Mouse (Mus musculus) urinary bladder, postnatal 14 days (tissue): ENCODE results near the gene Kdm4a.

Experiments
- DNase-seq: peaks from one replicate; pipeline ENCODE4 v3.0.0; 2021; ENCODE audit warnings: low spot score

The Kdm4a gene

DNA sequence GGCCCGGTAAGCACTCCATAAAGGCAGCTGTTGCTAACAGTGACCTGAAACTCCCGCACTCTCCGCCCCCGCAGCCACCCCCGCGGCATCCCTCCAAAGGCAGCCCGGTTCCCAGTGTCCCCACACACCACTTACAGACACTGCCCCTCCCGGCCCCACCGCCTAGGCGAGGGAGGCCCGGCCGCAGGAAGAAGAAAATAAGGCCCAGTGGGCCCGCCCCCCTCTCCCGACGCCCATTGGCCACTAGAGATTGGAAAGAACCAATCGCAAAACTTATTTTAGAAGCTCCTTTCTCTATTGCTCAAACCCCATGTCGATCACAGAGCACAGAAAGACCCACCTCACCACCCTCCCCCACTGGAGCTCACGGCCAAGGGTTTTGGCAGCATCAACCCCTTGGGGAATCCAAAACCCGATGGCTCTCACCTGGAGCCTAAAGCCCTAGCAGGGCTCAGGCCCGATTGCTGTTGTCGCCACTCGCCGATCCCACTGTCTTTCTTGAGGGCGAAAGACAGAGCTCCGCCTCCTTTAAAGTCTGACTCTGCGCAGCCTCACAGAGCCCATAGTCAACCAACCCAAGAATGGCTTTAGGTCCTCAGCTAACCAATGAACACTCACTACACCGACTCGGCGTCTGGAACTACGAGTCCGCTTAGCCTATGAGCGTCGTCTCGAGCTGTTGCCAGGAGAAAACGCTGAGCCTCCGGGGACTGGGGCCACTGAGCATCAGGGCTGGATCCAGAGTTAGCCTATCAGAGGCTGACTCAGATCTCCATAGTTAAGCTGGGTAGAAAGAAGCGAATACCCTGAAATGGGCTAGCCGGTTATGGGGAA, at the start of gene Kdm4a:
Kdm4a (minus strand) TSS at position 577 of the 834 bp plus-strand sequence.
- peak; percentile 92 for DNase-seq

DNA sequence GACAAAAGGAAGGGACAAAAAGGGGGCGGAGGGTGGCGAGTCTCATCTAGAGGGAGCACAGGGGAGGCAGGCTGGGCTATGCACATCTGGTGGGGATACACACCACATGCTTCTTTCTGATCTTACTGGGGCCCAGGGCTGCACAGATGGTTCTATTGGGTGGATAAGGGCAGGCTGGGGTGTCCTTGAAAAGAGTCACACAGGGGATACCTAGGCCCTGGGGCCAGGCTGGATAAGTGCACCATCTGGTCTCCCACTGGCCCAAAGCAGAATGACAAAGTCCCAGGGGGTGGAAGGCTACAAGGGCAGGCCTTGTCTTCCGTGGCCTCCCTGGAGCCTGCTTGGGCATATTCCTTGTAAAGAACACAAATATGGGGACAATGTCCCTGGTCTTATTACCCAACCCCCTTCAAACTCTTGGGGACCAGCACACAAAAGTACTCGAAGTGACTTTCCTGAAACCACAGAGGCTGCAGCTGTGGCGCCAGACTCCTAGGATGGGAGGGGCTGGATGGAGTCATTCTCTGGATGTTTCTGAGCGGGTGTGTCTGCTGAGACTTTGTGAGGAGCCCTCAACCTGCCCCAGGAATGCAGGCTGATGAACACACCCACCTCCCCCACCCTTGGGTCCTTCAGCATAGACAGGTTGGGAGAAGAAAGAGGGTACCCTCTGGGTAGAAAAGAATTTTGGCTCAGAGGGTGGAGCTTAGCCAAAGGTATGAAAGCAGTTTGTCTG, 49.4 kb upstream of the Kdm4a start:
- peak; percentile 47 for DNase-seq

- DNase-seq = no peak
These were observed 47.6 kb upstream of the Kdm4a start for GRCm38 (mm10) chr4:118227398-118227797.

DNA sequence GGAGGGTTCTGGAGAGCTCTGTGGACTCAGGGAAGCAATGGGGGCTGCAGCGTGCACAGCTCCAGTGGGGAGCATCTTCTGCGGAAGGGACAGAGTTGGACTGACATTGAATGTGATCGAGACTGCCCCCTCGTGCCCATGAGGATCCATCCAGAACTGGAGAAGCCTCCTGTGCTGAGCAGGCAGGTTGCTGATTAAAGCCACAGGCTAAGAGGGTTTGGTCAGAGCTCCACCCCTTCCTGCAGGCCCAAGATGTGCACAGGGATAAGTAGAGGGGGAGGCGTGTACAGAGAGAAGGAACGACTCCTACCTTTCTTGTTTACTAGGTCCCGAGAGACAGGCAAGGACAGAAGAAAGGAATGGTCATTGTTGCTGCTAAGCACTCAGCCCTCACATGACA, 41.4 kb upstream of the Kdm4a start:
- DNase-seq = peak; percentile 41

GRCm38 (mm10) chr4:118220756-118221155, 40.9 kb upstream of the Kdm4a start:
- DNase-seq = no peak

DNA sequence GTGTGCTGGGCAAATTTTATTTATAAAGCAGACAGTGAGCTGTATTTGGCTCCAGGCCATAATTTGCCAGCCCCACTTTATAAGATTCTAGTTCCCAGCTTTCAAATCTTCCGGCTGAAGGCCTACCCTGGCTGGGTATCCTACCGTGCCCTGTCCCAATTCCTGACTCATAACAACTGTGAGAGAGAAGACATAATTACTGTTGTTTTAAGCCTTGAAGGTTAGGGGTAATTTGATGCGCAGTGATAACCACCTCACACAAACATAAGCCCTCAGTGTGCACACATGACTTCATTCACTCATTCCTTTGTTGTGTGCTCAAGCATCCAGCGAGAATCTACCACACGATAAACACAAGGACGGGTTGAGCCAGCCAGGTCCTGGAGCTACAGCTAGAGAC, 39.6 kb upstream of the Kdm4a start:
- no peak for DNase-seq

GRCm38 (mm10) chr4:118218521-118218920, 38.7 kb upstream of the Kdm4a start:
- no peak for DNase-seq

DNA sequence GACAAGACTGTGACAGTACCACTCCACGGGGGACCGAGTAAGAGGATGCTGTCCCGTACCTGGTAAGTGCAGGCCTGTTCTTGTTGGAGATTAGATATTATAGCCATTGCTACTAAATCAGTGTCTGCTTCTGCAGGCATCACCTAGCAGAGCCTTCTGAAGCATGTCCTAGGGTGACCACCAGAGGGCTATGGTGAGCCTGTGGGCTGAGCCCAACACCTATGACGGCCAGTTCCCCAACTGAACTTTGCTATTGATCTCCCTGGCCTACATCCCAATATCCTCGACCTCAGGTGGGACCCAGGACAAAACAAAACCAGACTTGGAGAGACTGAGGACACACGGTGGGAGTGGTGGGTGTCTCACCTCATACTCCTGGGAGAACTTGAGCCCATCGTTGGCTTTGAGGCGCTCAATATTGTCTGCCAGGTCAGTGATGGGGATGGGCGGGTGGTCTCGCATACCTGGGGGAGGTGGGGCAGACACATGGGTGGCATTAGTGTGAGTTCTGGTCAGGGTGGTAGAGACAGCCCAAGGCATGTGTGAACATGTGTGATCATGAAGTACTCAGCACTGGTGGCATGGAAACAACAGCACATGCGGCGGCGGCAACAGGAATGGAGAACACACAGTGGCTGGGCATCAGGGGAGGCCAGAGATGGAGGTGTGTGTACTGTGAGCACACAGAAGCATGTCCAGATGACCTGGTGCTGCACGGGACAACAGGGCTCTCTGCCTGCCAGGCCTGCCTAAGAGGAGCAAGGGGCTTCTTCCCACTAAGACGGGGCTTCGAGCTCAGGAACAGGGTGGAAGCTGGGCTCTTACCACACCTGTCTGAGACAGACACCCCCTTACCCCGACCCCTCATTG, 37.1 kb upstream of the Kdm4a start:
- DNase-seq = peak; percentile 76

- DNase-seq = no peak
These were observed 35.0 kb upstream of the Kdm4a start for GRCm38 (mm10) chr4:118214891-118215290.

- no peak for DNase-seq
These were observed 27.2 kb upstream of the Kdm4a start for GRCm38 (mm10) chr4:118206918-118207640.

GRCm38 (mm10) chr4:118205906-118206305, 26.1 kb upstream of the Kdm4a start:
- no peak for DNase-seq

- DNase-seq = no peak
These were observed 19.2 kb upstream of the Kdm4a start for GRCm38 (mm10) chr4:118199093-118199492.

DNA sequence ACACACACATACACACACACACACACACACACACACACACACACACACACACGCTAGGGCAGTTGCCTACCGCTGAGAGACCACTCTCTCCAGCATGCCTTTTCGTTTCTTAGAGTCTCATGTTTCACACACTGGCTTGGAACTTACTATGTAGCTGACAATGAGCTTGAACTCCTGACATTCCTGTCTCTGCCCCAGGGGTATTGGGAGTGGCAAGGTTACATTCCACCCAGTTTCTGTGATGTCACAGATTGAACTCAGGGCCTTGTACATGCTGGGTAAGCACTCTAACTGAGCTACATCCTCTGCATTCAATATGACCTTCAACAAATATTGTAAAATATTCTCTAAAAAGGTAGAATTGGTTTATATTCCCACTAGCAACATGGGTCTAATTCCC, 18.8 kb upstream of the Kdm4a start:
- no peak for DNase-seq

DNA sequence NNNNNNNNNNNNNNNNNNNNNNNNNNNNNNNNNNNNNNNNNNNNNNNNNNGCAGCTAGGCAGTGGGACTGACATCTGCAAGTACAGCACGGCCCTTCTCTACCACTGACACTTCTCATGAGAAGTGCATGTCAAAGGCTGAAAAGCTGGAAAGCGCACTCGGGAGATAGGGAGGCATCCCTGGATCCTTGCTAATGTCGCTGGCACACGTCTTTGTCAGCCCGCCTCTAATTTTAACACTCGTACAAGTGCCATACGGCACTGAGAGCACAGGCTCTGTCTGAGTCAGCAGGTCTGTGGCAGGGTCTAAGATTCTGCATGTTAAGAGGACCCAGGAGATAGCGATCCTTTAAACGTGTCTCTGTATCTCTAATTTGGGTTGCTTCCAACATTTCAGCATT, 16.3 kb upstream of the Kdm4a start:
- DNase-seq = no peak

- no peak for DNase-seq
These were observed 648 bp upstream of the Kdm4a start for GRCm38 (mm10) chr4:118180301-118181080.

- no peak for DNase-seq
These were observed 834 bp downstream of the Kdm4a start for GRCm38 (mm10) chr4:118178952-118179466.

DNA sequence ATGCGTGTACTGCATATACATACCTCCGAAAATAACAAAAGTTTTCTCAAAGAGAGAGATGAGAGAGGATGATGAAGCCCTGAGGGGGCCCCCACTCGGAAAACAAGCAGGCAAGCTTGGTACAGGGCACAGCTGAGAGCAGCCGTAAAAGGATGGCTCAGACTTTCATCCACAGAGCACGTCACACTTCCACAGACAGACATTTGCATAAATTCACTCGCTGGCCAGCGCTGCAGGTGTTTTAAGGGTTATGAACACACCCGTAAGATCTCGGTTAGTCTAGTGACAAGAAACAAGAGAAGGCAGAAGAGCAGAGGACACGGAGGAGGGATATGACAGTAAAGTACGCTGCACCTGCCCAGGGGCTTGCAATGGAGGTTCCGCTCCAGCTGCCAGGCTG, 7.4 kb downstream of the Kdm4a start:
- DNase-seq = no peak

DNA sequence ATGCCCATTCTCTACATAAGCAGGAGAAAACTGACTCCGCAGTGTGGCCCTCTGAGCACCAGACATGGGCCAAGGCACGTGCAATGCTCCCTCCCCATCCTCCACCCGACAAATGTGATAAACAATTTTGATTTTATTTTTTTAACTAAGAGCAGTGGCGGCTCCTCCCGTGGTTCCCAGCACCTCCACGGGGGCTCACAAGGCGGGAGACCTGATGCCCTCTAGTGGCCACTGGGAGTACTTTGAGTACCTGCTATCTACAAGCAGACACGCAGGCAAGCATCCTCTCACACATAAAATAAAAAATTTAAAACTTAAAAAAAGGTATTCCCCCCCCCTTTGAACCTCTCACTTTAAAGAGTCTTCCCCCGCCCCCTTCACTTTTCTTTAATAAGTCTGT, 8.8 kb downstream of the Kdm4a start:
- DNase-seq = no peak

- no peak for DNase-seq
These were observed 17.7 kb downstream of the Kdm4a start for GRCm38 (mm10) chr4:118162123-118162522.

DNA sequence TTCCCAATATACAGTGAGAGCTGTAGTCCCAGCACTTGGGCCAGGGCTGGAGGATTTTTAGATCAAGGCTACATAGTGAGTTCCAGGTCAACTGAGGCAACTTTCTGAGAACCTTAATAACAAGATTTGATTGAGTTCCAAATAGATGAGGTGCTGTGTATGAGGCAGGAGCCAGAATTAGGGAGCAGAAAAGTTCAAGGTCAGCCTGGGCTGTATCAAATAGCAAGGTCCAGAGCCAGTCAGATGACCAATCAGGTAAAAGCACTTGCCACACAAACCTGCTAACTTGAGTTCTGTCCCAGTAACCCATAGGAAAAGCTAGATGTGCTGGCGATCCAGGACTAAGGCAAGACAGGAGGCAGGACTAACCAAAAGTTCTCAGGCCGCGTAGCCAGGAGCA, 22.2 kb downstream of the Kdm4a start:
- DNase-seq = no peak

DNA sequence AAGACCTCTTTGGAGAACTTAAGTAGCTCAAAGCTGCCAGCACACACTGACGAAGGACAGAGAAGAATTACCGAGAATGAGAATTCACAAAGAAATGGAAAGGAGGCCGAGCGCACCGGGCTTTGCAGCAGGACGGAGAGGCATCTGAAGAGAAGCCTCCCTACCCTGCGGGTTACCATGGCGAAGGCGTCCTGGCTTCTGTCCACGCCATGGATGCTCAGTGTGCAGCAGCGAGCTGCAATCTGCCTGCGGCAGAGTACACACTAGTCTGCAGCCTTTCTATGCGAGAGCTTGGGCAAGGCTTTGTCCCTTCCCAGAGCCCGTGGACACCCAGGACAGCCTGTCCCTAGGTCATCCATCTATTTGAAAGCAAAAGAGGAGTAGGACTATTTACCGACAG, 23.3 kb downstream of the Kdm4a start:
- no peak for DNase-seq
